Mouse (Mus musculus): ENCODE data around the gene Baz1b. TPM values are rescaled to one million over a fixed set of nuclear protein-coding genes. Genes with fewer than 3 reads are reported as not detected.
"Not testable (repeated sequence)": the region's sequence is repeated elsewhere in the genome, so short reads cannot be mapped to it uniquely, and the experiment has no call there.

The Baz1b gene
- polyA plus RNA-seq, 1 experiment from 2014 or later: 83.6 TPM

- no peaks in the 10 kb centered on the region for H3K27me3 ChIP-seq (ENCODE audit: control insufficient read depth, insufficient read depth, low read length)
- no peaks in the 10 kb centered on the region for H3K9me3 ChIP-seq (ENCODE audit: control insufficient read depth, low read length)
- WGBS: 92% methylated on average over 1 of the region's 1 CpGs
- H3K36me3 ChIP-seq (ENCODE audit: control insufficient read depth, insufficient read depth, low read length): no peaks in the 10 kb centered on the region; the same call in 1 of the 2 replicates
- H3K4me3 ChIP-seq (ENCODE audit: low read depth, low read length): no peak overlapping the region
- no peak overlapping the region for H3K9ac ChIP-seq (ENCODE audit: low read length)
- H3K27ac ChIP-seq (ENCODE audit: low read depth, low read length): no peak overlapping the region
- DNase-seq (ENCODE audit: low spot score): no peak
- H3K4me2 ChIP-seq (ENCODE audit: low read depth, low read length, severe bottlenecking): no peak overlapping the region
- H3K4me1 ChIP-seq (replicated peaks; ENCODE audit: control insufficient read depth, insufficient read depth, low read length): peaks cover 7% of the 10 kb centered on the region
- no peak for ATAC-seq (replicated peaks; ENCODE audit: low FRiP score)
These were observed 5.4 kb downstream of the Baz1b start for GRCm38 (mm10) chr5:135192431-135192830.

- DNase-seq (ENCODE audit: low spot score): no peak
- H3K27me3 ChIP-seq (ENCODE audit: control insufficient read depth, insufficient read depth, low read length): no peaks in the 10 kb centered on the region
- no peaks in the 10 kb centered on the region; the same call in 1 of the 2 replicates for H3K36me3 ChIP-seq (ENCODE audit: control insufficient read depth, insufficient read depth, low read length)
- no peak overlapping the region for H3K27ac ChIP-seq (ENCODE audit: low read depth, low read length)
- no peaks in the 10 kb centered on the region for H3K9me3 ChIP-seq (ENCODE audit: control insufficient read depth, low read length)
- no peak overlapping the region for H3K4me3 ChIP-seq (ENCODE audit: low read depth, low read length)
- no peak overlapping the region for H3K4me2 ChIP-seq (ENCODE audit: low read depth, low read length, severe bottlenecking)
- no peak overlapping the region for H3K9ac ChIP-seq (ENCODE audit: low read length)
- no peaks in the 10 kb centered on the region for H3K4me1 ChIP-seq (replicated peaks; ENCODE audit: control insufficient read depth, insufficient read depth, low read length)
- 88% methylated on average over 6 of the region's 6 CpGs for WGBS
- no peak for ATAC-seq (replicated peaks; ENCODE audit: low FRiP score)
These were observed 9.3 kb downstream of the Baz1b start for GRCm38 (mm10) chr5:135196367-135196766.

DNA sequence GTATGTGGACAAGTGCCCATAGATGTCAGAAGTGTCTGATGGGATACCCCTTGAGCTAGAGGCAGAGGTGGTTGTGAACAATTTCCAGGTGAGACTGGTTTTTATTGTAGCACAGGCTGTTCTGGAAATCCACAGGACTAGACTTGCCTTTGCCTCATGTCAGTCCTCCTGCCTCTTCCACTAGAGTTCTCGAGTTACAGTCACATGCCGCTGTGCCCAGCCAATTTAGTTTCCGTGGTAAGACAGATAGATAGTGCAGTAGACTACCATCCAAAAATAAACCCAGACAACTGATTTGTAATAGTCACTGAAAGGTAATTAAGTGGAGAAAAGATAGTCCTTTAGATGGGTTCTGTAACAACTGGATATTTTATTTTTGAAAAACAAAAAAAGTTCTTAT is 15.7 kb downstream of the Baz1b start:
- H3K36me3 ChIP-seq (ENCODE audit: control insufficient read depth, insufficient read depth, low read length): peaks cover 13% of the 10 kb centered on the region
- no peak overlapping the region for H3K4me2 ChIP-seq (ENCODE audit: low read depth, low read length, severe bottlenecking)
- no peak for DNase-seq (ENCODE audit: low spot score)
- no peaks in the 10 kb centered on the region for H3K4me1 ChIP-seq (replicated peaks; ENCODE audit: control insufficient read depth, insufficient read depth, low read length)
- no peak overlapping the region for H3K4me3 ChIP-seq (ENCODE audit: low read depth, low read length)
- no peaks in the 10 kb centered on the region for H3K9me3 ChIP-seq (ENCODE audit: control insufficient read depth, low read length)
- H3K27ac ChIP-seq (ENCODE audit: low read depth, low read length): no peak overlapping the region
- no peaks in the 10 kb centered on the region for H3K27me3 ChIP-seq (ENCODE audit: control insufficient read depth, insufficient read depth, low read length)
- 85% methylated on average over 3 of the region's 3 CpGs for WGBS
- H3K9ac ChIP-seq (ENCODE audit: low read length): no peak overlapping the region
- no peak for ATAC-seq (replicated peaks; ENCODE audit: low FRiP score)

GRCm38 (mm10) chr5:135208197-135208596 is 21.1 kb downstream of the Baz1b start:
- Histone ChIP-seq H3K9me3 (ENCODE audit: control insufficient read depth, low read length) (no peaks in the 10 kb centered on the region), H3K9ac (ENCODE audit: low read length) (no peak overlapping the region), H3K27me3 (ENCODE audit: control insufficient read depth, insufficient read depth, low read length) (no peaks in the 10 kb centered on the region), H3K27ac (ENCODE audit: low read depth, low read length) (no peak overlapping the region), H3K36me3 (ENCODE audit: control insufficient read depth, insufficient read depth, low read length) (peaks cover 29% of the 10 kb centered on the region), H3K4me3 (ENCODE audit: low read depth, low read length) (no peak overlapping the region), H3K4me2 (ENCODE audit: low read depth, low read length, severe bottlenecking) (no peak overlapping the region), H3K4me1 (replicated peaks; ENCODE audit: control insufficient read depth, insufficient read depth, low read length) (no peaks in the 10 kb centered on the region)
- no peak for DNase-seq (ENCODE audit: low spot score)
- WGBS: 97% methylated on average over 1 of the region's 1 CpGs
- no peak for ATAC-seq (replicated peaks; ENCODE audit: low FRiP score)

- H3K9me3 ChIP-seq (ENCODE audit: control insufficient read depth, low read length): no peaks in the 10 kb centered on the region
- ATAC-seq (replicated peaks; ENCODE audit: low FRiP score) (no peak), DNase-seq (ENCODE audit: low spot score) (no peak)
- H3K4me2 ChIP-seq (ENCODE audit: low read depth, low read length, severe bottlenecking): no peak overlapping the region
- 95% methylated on average over 6 of the region's 6 CpGs for WGBS
- H3K36me3 ChIP-seq (ENCODE audit: control insufficient read depth, insufficient read depth, low read length): peaks cover 38% of the 10 kb centered on the region
- H3K27ac ChIP-seq (ENCODE audit: low read depth, low read length): no peak overlapping the region
- H3K27me3 ChIP-seq (ENCODE audit: control insufficient read depth, insufficient read depth, low read length): no peaks in the 10 kb centered on the region
- no peak overlapping the region for H3K4me3 ChIP-seq (ENCODE audit: low read depth, low read length)
- no peak overlapping the region for H3K9ac ChIP-seq (ENCODE audit: low read length)
- no peaks in the 10 kb centered on the region for H3K4me1 ChIP-seq (replicated peaks; ENCODE audit: control insufficient read depth, insufficient read depth, low read length)
These were observed 29.8 kb downstream of the Baz1b start for GRCm38 (mm10) chr5:135216871-135217270.

GRCm38 (mm10) chr5:135220941-135221340 is 33.9 kb downstream of the Baz1b start:
- DNase-seq (ENCODE audit: low spot score): no peak
- no peak overlapping the region for H3K4me2 ChIP-seq (ENCODE audit: low read depth, low read length, severe bottlenecking)
- H3K4me3 ChIP-seq (ENCODE audit: low read depth, low read length): no peak overlapping the region
- no peak for ATAC-seq (replicated peaks; ENCODE audit: low FRiP score)
- H3K27me3 ChIP-seq (ENCODE audit: control insufficient read depth, insufficient read depth, low read length): no peaks in the 10 kb centered on the region
- no peaks in the 10 kb centered on the region for H3K4me1 ChIP-seq (replicated peaks; ENCODE audit: control insufficient read depth, insufficient read depth, low read length)
- H3K9ac ChIP-seq (ENCODE audit: low read length): no peak overlapping the region
- no peaks in the 10 kb centered on the region for H3K9me3 ChIP-seq (ENCODE audit: control insufficient read depth, low read length)
- no peak overlapping the region for H3K27ac ChIP-seq (ENCODE audit: low read depth, low read length)
- peaks cover 61% of the 10 kb centered on the region for H3K36me3 ChIP-seq (ENCODE audit: control insufficient read depth, insufficient read depth, low read length)

DNA sequence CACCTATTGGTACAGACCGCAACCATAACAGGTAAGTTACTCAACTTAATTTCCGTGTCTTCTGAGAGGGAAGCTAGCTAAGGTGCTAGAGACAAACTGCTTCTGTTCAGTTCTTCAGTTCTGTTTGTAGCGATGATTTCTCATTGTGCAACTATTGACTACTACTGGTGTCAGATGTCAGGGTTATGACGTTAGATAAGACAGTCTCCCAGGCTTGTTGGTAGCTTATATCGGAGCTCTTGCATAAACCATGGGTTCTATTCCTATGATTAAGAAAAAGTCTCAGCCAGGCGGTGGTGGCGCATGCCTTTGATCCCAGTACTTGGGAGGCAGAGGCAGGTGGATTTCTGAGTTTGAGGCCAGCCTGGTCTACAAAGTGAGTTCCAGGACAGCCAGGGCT is 35.0 kb downstream of the Baz1b start:
- peaks cover 51% of the 10 kb centered on the region for H3K36me3 ChIP-seq (ENCODE audit: control insufficient read depth, insufficient read depth, low read length)
- DNase-seq (ENCODE audit: low spot score) (no peak), ATAC-seq (replicated peaks; ENCODE audit: low FRiP score) (no peak)
- H3K27ac ChIP-seq (ENCODE audit: low read depth, low read length): no peak overlapping the region
- WGBS: 97% methylated on average over 7 of the region's 7 CpGs
- H3K27me3 ChIP-seq (ENCODE audit: control insufficient read depth, insufficient read depth, low read length): no peaks in the 10 kb centered on the region
- no peak overlapping the region for H3K4me2 ChIP-seq (ENCODE audit: low read depth, low read length, severe bottlenecking)
- no peak overlapping the region for H3K4me3 ChIP-seq (ENCODE audit: low read depth, low read length)
- no peaks in the 10 kb centered on the region for H3K9me3 ChIP-seq (ENCODE audit: control insufficient read depth, low read length)
- no peaks in the 10 kb centered on the region for H3K4me1 ChIP-seq (replicated peaks; ENCODE audit: control insufficient read depth, insufficient read depth, low read length)
- H3K9ac ChIP-seq (ENCODE audit: low read length): no peak overlapping the region

DNA sequence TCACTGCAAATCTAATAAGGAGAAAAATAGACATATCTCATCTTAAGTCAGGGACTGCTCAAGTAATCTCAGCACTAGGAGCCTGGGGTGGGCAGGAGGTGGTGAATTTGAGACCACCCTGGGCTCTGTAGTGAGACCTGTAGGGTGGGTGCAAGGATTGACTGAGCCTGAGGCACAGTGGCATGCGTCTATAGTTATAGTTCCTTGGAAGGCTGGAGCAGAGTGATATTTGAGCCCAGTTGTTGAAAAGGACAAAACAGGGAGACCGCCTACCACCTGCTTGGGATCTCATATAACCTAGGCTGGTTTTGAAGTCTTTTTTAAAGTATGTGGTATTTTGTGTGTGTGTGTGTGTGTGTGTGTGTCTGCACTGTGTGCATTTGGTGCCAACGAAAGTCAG is 37.1 kb downstream of the Baz1b start:
- Histone ChIP-seq H3K4me2 (ENCODE audit: low read depth, low read length, severe bottlenecking) (no peak overlapping the region), H3K4me3 (ENCODE audit: low read depth, low read length) (no peak overlapping the region), H3K27me3 (ENCODE audit: control insufficient read depth, insufficient read depth, low read length) (no peaks in the 10 kb centered on the region), H3K27ac (ENCODE audit: low read depth, low read length) (no peak overlapping the region), H3K36me3 (ENCODE audit: control insufficient read depth, insufficient read depth, low read length) (peaks cover 44% of the 10 kb centered on the region), H3K4me1 (replicated peaks; ENCODE audit: control insufficient read depth, insufficient read depth, low read length) (no peaks in the 10 kb centered on the region), H3K9ac (ENCODE audit: low read length) (no peak overlapping the region), H3K9me3 (ENCODE audit: control insufficient read depth, low read length) (no peaks in the 10 kb centered on the region)
- WGBS: 95% methylated on average over 3 of the region's 3 CpGs
- DNase-seq (ENCODE audit: low spot score) (no peak), ATAC-seq (replicated peaks; ENCODE audit: low FRiP score) (no peak)

DNA sequence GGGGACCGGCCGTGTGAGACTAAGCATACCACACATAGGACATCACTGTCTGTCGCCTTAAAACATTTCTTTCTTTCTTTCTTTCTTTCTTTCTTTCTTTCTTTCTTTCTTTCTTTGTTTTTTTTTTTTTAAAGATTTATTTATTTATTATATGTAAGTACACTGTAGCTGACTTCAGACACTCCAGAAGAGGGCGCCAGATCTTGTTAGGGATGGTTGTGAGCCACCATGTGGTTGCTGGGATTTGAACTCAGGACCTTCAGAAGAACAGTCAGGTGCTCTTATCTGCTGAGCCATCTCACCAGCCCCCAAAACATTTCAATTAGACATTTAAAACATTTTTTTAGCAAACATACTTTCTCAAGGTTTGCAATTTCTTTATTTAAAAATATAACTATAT is 38.8 kb downstream of the Baz1b start:
- H3K36me3 ChIP-seq (ENCODE audit: control insufficient read depth, insufficient read depth, low read length): peaks cover 40% of the 10 kb centered on the region

More for the DNA sequence above, 38.8 kb downstream of the Baz1b start:
- 89% methylated on average over 4 of the region's 4 CpGs for WGBS
- not testable (repeated sequence) for H3K4me2 ChIP-seq (ENCODE audit: low read depth, low read length, severe bottlenecking); H3K9me3 ChIP-seq (ENCODE audit: control insufficient read depth, low read length); H3K9ac ChIP-seq (ENCODE audit: low read length); DNase-seq (ENCODE audit: low spot score); ATAC-seq (replicated peaks; ENCODE audit: low FRiP score); H3K4me1 ChIP-seq (replicated peaks; ENCODE audit: control insufficient read depth, insufficient read depth, low read length); H3K27me3 ChIP-seq (ENCODE audit: control insufficient read depth, insufficient read depth, low read length); H3K27ac ChIP-seq (ENCODE audit: low read depth, low read length); H3K4me3 ChIP-seq (ENCODE audit: low read depth, low read length)

Measured in forebrain, embryonic 11.5 days (tissue).